Mouse (Mus musculus) heart, postnatal 25 days (tissue): Measurements from ENCODE around the gene Ppil4. TPM values are rescaled to one million over a fixed set of nuclear protein-coding genes. Genes with fewer than 3 reads are reported as not detected.
"Not testable (repeated sequence)": the region's sequence is repeated elsewhere in the genome, so short reads cannot be mapped to it uniquely, and the experiment has no call there.

ENCODE experiments used
- DNase-seq: peaks from one replicate; pipeline ENCODE4 v3.0.0; 2022; ENCODE audit warnings: low spot score
- intact Hi-C: fragments of 180-260 bp; cut with DNase I; formaldehyde crosslinking; loops from one replicate; pipeline ENCODE4 v1.15.1; 2025
- total RNA-seq, 2 experiments: library from RNA; stranded (reverse); gene quantifications; 2 replicates each; pipeline ENCODE4 v1.2.3; 2021

Gene Ppil4
- 10 to 100 TPM; 14.7 to 15.2 TPM for total RNA-seq

- intact Hi-C loops: no loop called here
- DNase-seq: peak; percentile 78
These were observed at the start of gene Ppil4, which contains the start of gene Ginm1 for GRCm38 (mm10) chr10:7792751-7793385. TSS of gene Ppil4 (plus strand) at chr10:7792891. TSS of gene Ginm1 (minus strand) at chr10:7792824.

GRCm38 (mm10) chr10:7745528-7745927, 47.2 kb upstream of the Ppil4 start:
- intact Hi-C loops, DNase-seq: not testable (repeated sequence)

- intact Hi-C loops: no loop called here
- no peak for DNase-seq
These were observed 43.9 kb upstream of the Ppil4 start for GRCm38 (mm10) chr10:7748752-7749151.

- intact Hi-C loops: no loop called here
- no peak for DNase-seq
These were observed 35.1 kb upstream of the Ppil4 start for GRCm38 (mm10) chr10:7757544-7757943.

GRCm38 (mm10) chr10:7772346-7772745, 20.3 kb upstream of the Ppil4 start:
- intact Hi-C loops: no loop called here
- DNase-seq: no peak

GRCm38 (mm10) chr10:7772769-7773168, 19.9 kb upstream of the Ppil4 start:
- no peak for DNase-seq
- intact Hi-C loops: no loop called here

- intact Hi-C loops: loop anchor here (5.0 kb wide), 1 partner anchor 93 kb away; the partner anchor contains the start of genes Lats1 and Pcmt1
- DNase-seq: no peak
These were observed 17.3 kb upstream of the Ppil4 start for GRCm38 (mm10) chr10:7775421-7775820.

GRCm38 (mm10) chr10:7778361-7778760, 14.3 kb upstream of the Ppil4 start:
- no peak for DNase-seq
- intact Hi-C loops: loop anchor here (2.0 to 5.0 kb wide), 2 partner anchors 52 to 96 kb away; partner anchors contain the start of genes Lats1 and Pcmt1

- DNase-seq: no peak
- intact Hi-C loops: loop anchor here (2.0 to 5.0 kb wide), 2 partner anchors 53 to 97 kb away; partner anchors contain the start of genes Lats1 and Pcmt1
These were observed 12.9 kb upstream of the Ppil4 start for GRCm38 (mm10) chr10:7779751-7780237.

GRCm38 (mm10) chr10:7780238-7781176, 12.2 kb upstream of the Ppil4 start:
- DNase-seq: peak; percentile 72
- intact Hi-C loops: no loop called here

GRCm38 (mm10) chr10:7781214-7781613, 11.5 kb upstream of the Ppil4 start:
- intact Hi-C loops: no loop called here
- no peak for DNase-seq

- DNase-seq: no peak
- intact Hi-C loops: no loop called here
These were observed 5.4 kb upstream of the Ppil4 start for GRCm38 (mm10) chr10:7787319-7787718.

GRCm38 (mm10) chr10:7792254-7792750, 389 bp upstream of the Ppil4 start:
- intact Hi-C loops: no loop called here
- DNase-seq: no peak

- no peak for DNase-seq
- intact Hi-C loops: no loop called here
These were observed 8.6 kb downstream of the Ppil4 start for GRCm38 (mm10) chr10:7801258-7801657.

GRCm38 (mm10) chr10:7802519-7803140, 9.9 kb downstream of the Ppil4 start:
- intact Hi-C loops: no loop called here
- DNase-seq: no peak

- intact Hi-C loops: loop anchor here (2.0 to 5.0 kb wide), 4 partner anchors 52 to 431 kb away; no protein-coding TSS in a partner anchor
- DNase-seq: no peak
These were observed 17.2 kb downstream of the Ppil4 start for GRCm38 (mm10) chr10:7809937-7810336.

GRCm38 (mm10) chr10:7816476-7816875, 23.8 kb downstream of the Ppil4 start:
- intact Hi-C loops: no loop called here
- DNase-seq: no peak

- intact Hi-C loops: no loop called here
- DNase-seq: no peak
These were observed 26.0 kb downstream of the Ppil4 start for GRCm38 (mm10) chr10:7818676-7819075.

- no peak for DNase-seq
- intact Hi-C loops: no loop called here
These were observed 26.5 kb downstream of the Ppil4 start for GRCm38 (mm10) chr10:7819156-7819555.

GRCm38 (mm10) chr10:7819603-7820002, 26.9 kb downstream of the Ppil4 start:
- intact Hi-C loops: no loop called here

More at GRCm38 (mm10) chr10:7819603-7820002, 26.9 kb downstream of the Ppil4 start:
- no peak for DNase-seq
